In genomic region chr12:3109671-3110070, GRCm38 (mm10) we compare ENCODE assay signal across 7 mouse cellular contexts.
A peak's percentile ranks its signal among the peaks of the same experiment; 100 is the strongest.
DNase-seq lines count a peak whose midpoint lies in the region; TF ChIP-seq lines count a peak whose summit lies in the region.
"Not testable (repeated sequence)": the region's sequence is repeated elsewhere in the genome, so short reads cannot be mapped to it uniquely, and the experiment has no call there.

No protein-coding gene starts in this region.

- H3K36me3 ChIP-seq in kidney, adult 2 months (ENCODE audit: control insufficient read depth, insufficient read depth, low read length): not testable (repeated sequence)

- not testable (repeated sequence) for TF ChIP-seq CTCF in kidney, adult 2 months (conservative IDR thresholded peaks at IDR 0.05; ENCODE audit: insufficient read depth, insufficient read length, low read depth, low read length)

- DNase-seq in adrenal gland, adult (ENCODE audit: inconsistent age in 2 of 2, low spot score in 1 of 2): peak; percentile 81 to 97
- peak; percentile 3 for DNase-seq in embryo, embryonic 10.5 days (ENCODE audit: low spot score)
- peak; percentile 87 to 100 for DNase-seq in gastrocnemius, postnatal 4 days (ENCODE audit: low spot score in 2 of 2)
- peak; percentile 74 for DNase-seq in kidney, adult 2 months
- peak; percentile 80 to 84 for DNase-seq in layer of hippocampus, postnatal 36 days
- peak; percentile 13 for DNase-seq in lung, postnatal 36 days
- DNase-seq in spleen, postnatal 14 days (ENCODE audit: low spot score in 2 of 2): peak; percentile 38 to 68

- H3K27ac ChIP-seq in kidney, adult 2 months (ENCODE audit: insufficient read depth, low read depth, low read length): not testable (repeated sequence)

- not testable (repeated sequence) for TF ChIP-seq POLR2A in kidney, adult 2 months (IDR thresholded peaks at IDR 0.05; ENCODE audit: low read depth, low read length)

- H3K4me3 ChIP-seq in kidney, adult 2 months (ENCODE audit: insufficient read depth, low read depth, low read length): not testable (repeated sequence)

- WGBS in kidney, adult 2 months: 81% methylated on average over 5 of the region's 5 CpGs

- H3K27me3 ChIP-seq in kidney, adult 2 months (replicated peaks; ENCODE audit: control insufficient read depth, insufficient read depth, low read length): not testable (repeated sequence)

- H3K4me1 ChIP-seq in kidney, adult 2 months (ENCODE audit: control insufficient read depth, insufficient read depth, low read length): not testable (repeated sequence)

Comparison
In these comparisons a context has a peak if more than half of its experiments do, and no peak if none do; other contexts are left out.
1. DNase-seq: peak in every context shown above with its lines; median percentile 94 in gastrocnemius, postnatal 4 days; 89 in adrenal gland, adult; 82 in layer of hippocampus, postnatal 36 days; 74 in kidney, adult 2 months; 53 in spleen, postnatal 14 days; 13 in lung, postnatal 36 days; 3 in embryo, embryonic 10.5 days.